Mouse (Mus musculus): ENCODE measurements around the gene Tmem29.

DNA sequence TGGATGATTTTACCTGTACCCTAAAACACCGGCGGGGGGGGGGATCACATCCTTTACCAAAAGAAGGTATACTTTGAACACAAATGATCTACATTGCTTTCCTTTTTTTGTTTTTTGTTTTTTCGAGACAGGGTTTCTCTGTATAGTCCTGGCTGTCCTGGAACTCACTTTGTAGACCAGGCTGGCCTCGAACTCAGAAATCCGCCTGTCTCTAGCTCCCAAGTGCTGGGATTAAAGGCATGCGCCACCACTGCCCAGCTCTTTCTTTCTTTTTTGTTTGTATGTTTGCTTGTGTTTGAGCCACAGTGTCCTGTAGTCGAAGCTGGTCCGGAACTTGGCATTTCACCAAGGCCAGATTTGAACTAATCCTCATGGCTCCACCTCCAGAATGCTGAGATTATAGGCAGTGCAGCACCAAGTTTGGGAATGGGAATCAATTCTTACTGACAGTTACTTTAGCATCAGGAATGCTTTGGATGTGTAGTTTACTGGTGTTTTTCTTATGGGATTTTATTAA lies 515 bp upstream of the Tmem29 start:
- no peak for TF ChIP-seq POLR2A (IDR thresholded peaks at IDR 0.05; ENCODE audit: low read depth, low read length)
- no peak for TF ChIP-seq CTCF (IDR thresholded peaks at IDR 0.05; ENCODE audit: borderline replicate concordance, insufficient read depth, low read length)
